Mouse (Mus musculus) olfactory bulb, adult 2 months (tissue): ENCODE measurements around the gene Atp11a.

Source experiments
- CTCF ChIP-seq: fragments of 200-500 bp; IDR thresholded peaks from 2 replicates; pipeline ENCODE4 v1.5.1; 2012; ENCODE audit warnings: low read depth, mild to moderate bottlenecking, low read length, moderate library complexity; ENCODE audit not compliant: insufficient read depth
- POLR2A ChIP-seq: fragments of 200-500 bp; IDR thresholded peaks from 2 replicates; pipeline ENCODE4 v1.6.1; 2012; ENCODE audit warnings: mild to moderate bottlenecking, low read depth, low read length, moderate library complexity; ENCODE audit not compliant: insufficient read depth

GRCm38 (mm10) chr8:12892882-12893446 is 136.2 kb downstream of the Atp11a start:
- TF ChIP-seq POLR2A (no peak), CTCF (no peak)
